Mouse (Mus musculus): ENCODE results near the gene Ppcs.
A peak's percentile ranks its signal among the peaks of the same experiment; 100 is the strongest.

Gene Ppcs

GRCm38 (mm10) chr4:119417894-119418293, 4.3 kb downstream of the Ppcs start:
- no peak for DNase-seq (ENCODE audit: low spot score)

- no peak for DNase-seq (ENCODE audit: low spot score)
Observed at GRCm38 (mm10) chr4:119417270-119417669, 5.0 kb downstream of the Ppcs start.

- DNase-seq (ENCODE audit: low spot score) = peak; percentile 87
Observed at GRCm38 (mm10) chr4:119415072-119415753, 7.0 kb downstream of the Ppcs start, which contains the start of gene Ccdc30. Ccdc30 (minus strand) TSS chr4:119415521.

- DNase-seq (ENCODE audit: low spot score) = no peak
Observed at GRCm38 (mm10) chr4:119412791-119413190, 9.4 kb downstream of the Ppcs start.

GRCm38 (mm10) chr4:119411877-119412650, 10.2 kb downstream of the Ppcs start:
- DNase-seq (ENCODE audit: low spot score) = no peak

GRCm38 (mm10) chr4:119403431-119403830, 18.8 kb downstream of the Ppcs start:
- no peak for DNase-seq (ENCODE audit: low spot score)

GRCm38 (mm10) chr4:119400896-119401295, 21.3 kb downstream of the Ppcs start:
- no peak for DNase-seq (ENCODE audit: low spot score)

- no peak for DNase-seq (ENCODE audit: low spot score)
Observed at GRCm38 (mm10) chr4:119398751-119399150, 23.5 kb downstream of the Ppcs start.

GRCm38 (mm10) chr4:119390369-119390768, 31.9 kb downstream of the Ppcs start:
- DNase-seq (ENCODE audit: low spot score) = no peak

GRCm38 (mm10) chr4:119389184-119389583, 33.0 kb downstream of the Ppcs start:
- DNase-seq (ENCODE audit: low spot score) = no peak

GRCm38 (mm10) chr4:119381471-119382190, 40.6 kb downstream of the Ppcs start:
- no peak for DNase-seq (ENCODE audit: low spot score)

GRCm38 (mm10) chr4:119369460-119369859, 52.8 kb downstream of the Ppcs start:
- DNase-seq (ENCODE audit: low spot score) = no peak

Measured in T-cell, adult 2 months (primary cell).